Mouse (Mus musculus) thymus, adult 2 months (tissue): Measurements from ENCODE around the gene Ncapd3. TPM values are rescaled to one million over a fixed set of nuclear protein-coding genes. Genes with fewer than 3 reads are reported as not detected.

Experiments
- DNase-seq: peaks from one replicate; pipeline ENCODE4 v3.0.0; 2021
- H3K27ac ChIP-seq: fragments of 200-500 bp; 2 replicates; pipeline ENCODE4 v1.5.1; 2012; ENCODE audit warnings: low read length, control low read depth; ENCODE audit not compliant: control insufficient read depth, insufficient read depth
- H3K27me3 ChIP-seq: fragments of 200-500 bp; 2 replicates; pipeline ENCODE4 v1.6.1; 2012; ENCODE audit warnings: mild to moderate bottlenecking, low read length, moderate library complexity, mixed read lengths; ENCODE audit not compliant: control insufficient read depth, insufficient read depth
- H3K36me3 ChIP-seq: fragments of 200-500 bp; 2 replicates; pipeline ENCODE4 v1.6.1; 2012; ENCODE audit warnings: mild to moderate bottlenecking, low read length, moderate library complexity; ENCODE audit not compliant: control insufficient read depth, insufficient read depth
- H3K4me1 ChIP-seq: fragments of 200-500 bp; replicated peaks from 2 replicates; pipeline ENCODE4 v1.6.1; 2012; ENCODE audit warnings: low read length; ENCODE audit not compliant: control insufficient read depth, insufficient read depth
- H3K4me3 ChIP-seq: fragments of 200-500 bp; 2 replicates; pipeline ENCODE4 v1.5.1; 2012; ENCODE audit warnings: mild to moderate bottlenecking, low read length, control low read depth, moderate library complexity; ENCODE audit not compliant: control insufficient read depth, insufficient read depth
- CTCF ChIP-seq: fragments of 200-500 bp; IDR thresholded peaks from 2 replicates; pipeline ENCODE4 v1.5.1; 2012; ENCODE audit warnings: mild to moderate bottlenecking, control low read depth, low read length, moderate library complexity, borderline replicate concordance; ENCODE audit not compliant: control insufficient read depth, poor library complexity, insufficient read depth; ENCODE audit errors: extremely low read depth
- POLR2A ChIP-seq: fragments of 200-500 bp; IDR thresholded peaks from 2 replicates; pipeline ENCODE4 v1.6.1; 2012; ENCODE audit warnings: mild to moderate bottlenecking, low read length, control low read depth, moderate library complexity; ENCODE audit not compliant: control insufficient read depth, poor library complexity, insufficient read depth; ENCODE audit errors: extremely low read depth
- WGBS: fragments of 180-500 bp; shearing (Covaris S2); methylation state at CpG from one replicate; pipeline ENCODE4 v1.1.7; 2018; 5-methylcytosine and 5-hydroxymethylcytosine counted together
- polyA plus RNA-seq: library from polyadenylated mRNA; depleted of rRNA; stranded (reverse); fragments of >200 nt; gene quantifications from 2 replicates; pipeline ENCODE4 v1.2.3, GENCODE M21; 2012

Gene Ncapd3
- polyA plus RNA-seq, 1 experiment, result 75.5 TPM

GRCm38 (mm10) chr9:27110681-27111080 lies 80.7 kb downstream of the Ncapd3 start:
- Histone ChIP-seq H3K4me3 (no peak overlapping the region), H3K36me3 (no peaks in the 10 kb centered on the region), H3K4me1 (no peaks in the 10 kb centered on the region), H3K27ac (no peak overlapping the region), H3K27me3 (no peaks in the 10 kb centered on the region)
- WGBS, result 60% methylated on average over 5 of the region's 5 CpGs
- DNase-seq, result no peak
- TF ChIP-seq CTCF, result no peak
- no peak for TF ChIP-seq POLR2A

- no peak overlapping the region for H3K4me3 ChIP-seq
- TF ChIP-seq CTCF (no peak), POLR2A (no peak)
- WGBS, result 93% methylated on average over 3 of the region's 3 CpGs
- H3K27me3 ChIP-seq, result no peaks in the 10 kb centered on the region
- no peak overlapping the region for H3K27ac ChIP-seq
- H3K4me1 ChIP-seq, result no peaks in the 10 kb centered on the region
- DNase-seq, result no peak
- H3K36me3 ChIP-seq, result no peaks in the 10 kb centered on the region
Observed at GRCm38 (mm10) chr9:27111756-27112155, 81.8 kb downstream of the Ncapd3 start.

GRCm38 (mm10) chr9:27121254-27121653 lies 91.3 kb downstream of the Ncapd3 start:
- Histone ChIP-seq H3K27ac (no peak overlapping the region), H3K4me3 (no peak overlapping the region), H3K4me1 (no peaks in the 10 kb centered on the region), H3K36me3 (no peaks in the 10 kb centered on the region), H3K27me3 (no peaks in the 10 kb centered on the region)
- TF ChIP-seq CTCF, result no peak
- DNase-seq, result no peak
- 95% methylated on average over 9 of the region's 9 CpGs for WGBS

GRCm38 (mm10) chr9:27122076-27122475 lies 92.1 kb downstream of the Ncapd3 start:
- no peaks in the 10 kb centered on the region for H3K4me1 ChIP-seq
- no peaks in the 10 kb centered on the region for H3K27me3 ChIP-seq
- TF ChIP-seq POLR2A (no peak), CTCF (no peak)
- H3K4me3 ChIP-seq, result no peak overlapping the region
- WGBS, result 91% methylated on average over 4 of the region's 4 CpGs
- no peak overlapping the region for H3K27ac ChIP-seq
- no peak for DNase-seq
- no peaks in the 10 kb centered on the region for H3K36me3 ChIP-seq

GRCm38 (mm10) chr9:27122963-27123362 lies 93.0 kb downstream of the Ncapd3 start:
- H3K27me3 ChIP-seq, result no peaks in the 10 kb centered on the region
- no peaks in the 10 kb centered on the region for H3K4me1 ChIP-seq
- no peak for DNase-seq
- WGBS, result 95% methylated on average over 4 of the region's 4 CpGs
- H3K36me3 ChIP-seq, result no peaks in the 10 kb centered on the region
- no peak overlapping the region for H3K4me3 ChIP-seq
- TF ChIP-seq CTCF (no peak), POLR2A (no peak)
- no peak overlapping the region for H3K27ac ChIP-seq

GRCm38 (mm10) chr9:27123947-27124346 lies 94.0 kb downstream of the Ncapd3 start:
- no peak overlapping the region for H3K27ac ChIP-seq
- H3K4me1 ChIP-seq, result no peaks in the 10 kb centered on the region
- H3K27me3 ChIP-seq, result no peaks in the 10 kb centered on the region
- DNase-seq, result no peak
- no peak overlapping the region for H3K4me3 ChIP-seq
- TF ChIP-seq POLR2A (no peak), CTCF (no peak)
- no peaks in the 10 kb centered on the region for H3K36me3 ChIP-seq
- WGBS, result 84% methylated on average over 2 of the region's 2 CpGs

GRCm38 (mm10) chr9:27125450-27125849 lies 95.5 kb downstream of the Ncapd3 start:
- no peaks in the 10 kb centered on the region for H3K36me3 ChIP-seq
- no peak overlapping the region for H3K27ac ChIP-seq
- 18% methylated on average over 6 of the region's 6 CpGs for whole genome bisulfite sequencing
- no peaks in the 10 kb centered on the region for H3K4me1 ChIP-seq
- H3K27me3 ChIP-seq, result no peaks in the 10 kb centered on the region
- DNase-seq, result no peak
- no peak overlapping the region for H3K4me3 ChIP-seq
- TF ChIP-seq CTCF (no peak), POLR2A (no peak)
